Mouse (Mus musculus): ENCODE results near the gene Psme3. TPM values are rescaled to one million over a fixed set of nuclear protein-coding genes. Genes with fewer than 3 reads are reported as not detected.
"Not testable (repeated sequence)": the region's sequence is repeated elsewhere in the genome, so short reads cannot be mapped to it uniquely, and the experiment has no call there.

The Psme3 gene
- polyA plus RNA-seq, 1 experiment: 48.8 TPM

DNA sequence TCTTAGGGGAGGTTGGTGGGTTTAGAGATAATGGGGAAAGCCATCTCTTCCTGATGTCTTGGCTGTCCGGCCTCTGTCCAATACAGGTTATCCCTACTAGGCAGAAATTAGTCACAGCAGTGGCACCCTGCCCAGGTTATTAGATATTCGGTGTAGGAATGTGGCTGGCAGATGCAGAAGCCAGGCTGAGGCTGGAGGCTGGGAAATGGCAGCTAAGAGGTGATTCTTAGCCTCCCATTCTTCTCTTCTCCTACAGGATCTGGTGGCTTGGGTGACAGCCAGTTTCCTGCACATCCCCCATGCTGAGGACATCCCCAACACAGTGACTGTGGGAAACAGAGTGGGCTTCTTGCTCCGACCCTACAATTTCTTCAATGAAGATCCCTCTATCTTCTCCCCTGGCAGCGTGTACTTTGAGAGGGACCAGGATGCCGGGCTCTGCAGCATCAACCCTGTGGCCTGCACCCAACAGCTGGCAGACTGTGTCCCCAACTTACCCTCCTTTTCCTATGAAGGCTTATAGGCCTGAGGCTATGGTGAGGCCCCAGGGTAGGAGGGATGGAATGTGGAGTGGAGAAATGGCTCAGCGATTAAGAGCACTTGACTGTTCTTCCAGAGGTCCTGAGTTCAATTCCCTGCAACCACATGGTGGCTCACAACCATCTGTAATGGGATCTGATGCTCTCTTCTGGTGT lies 13.1 kb downstream of the Psme3 start:
- no peak overlapping the region for H3K27ac ChIP-seq (ENCODE audit: insufficient read depth, low read depth, low read length)
- peaks cover 5% of the 10 kb centered on the region for H3K4me1 ChIP-seq (ENCODE audit: control insufficient read depth, insufficient read depth, low read length)
- TF ChIP-seq POLR2A (IDR thresholded peaks at IDR 0.05; ENCODE audit: borderline replicate concordance, low read depth, low read length) (no peak), CTCF (IDR thresholded peaks at IDR 0.05; ENCODE audit: low read depth, low read length) (no peak)
- H3K4me3 ChIP-seq (ENCODE audit: insufficient read depth, low read length): no peak overlapping the region

DNA sequence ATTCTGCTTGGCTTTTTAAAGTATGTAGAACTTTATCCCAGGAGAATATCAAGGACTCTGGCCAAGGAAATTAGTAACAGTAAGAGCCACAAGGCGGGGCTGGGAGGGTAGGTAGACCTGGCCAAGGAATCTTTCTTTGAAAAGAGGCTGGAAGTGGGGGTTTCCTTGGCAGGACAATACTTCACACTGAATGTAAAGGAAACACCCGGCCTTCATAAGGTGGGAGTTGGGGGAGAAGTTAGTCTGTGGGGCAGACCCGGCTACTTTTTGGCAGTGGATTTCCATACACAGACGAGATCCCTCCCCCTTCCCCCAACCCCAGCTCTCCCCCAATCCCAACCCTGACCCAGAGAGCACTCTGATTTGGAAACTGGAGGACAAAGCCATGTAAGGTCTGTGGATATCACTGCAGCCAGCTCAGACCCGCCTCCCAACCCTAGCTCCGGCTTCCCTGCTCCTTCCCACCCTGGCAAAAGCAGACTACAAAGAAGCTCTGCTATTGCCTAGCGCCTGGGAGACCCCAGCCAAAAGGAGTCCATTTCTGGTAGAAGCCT lies 14.4 kb downstream of the Psme3 start, which contains the start of gene Aoc3:
Aoc3 (plus strand) TSS at position 235 of the 554 bp plus-strand sequence.
- Histone ChIP-seq H3K4me1 (ENCODE audit: control insufficient read depth, insufficient read depth, low read length) (peaks cover 12% of the 10 kb centered on the region), H3K27ac (ENCODE audit: insufficient read depth, low read depth, low read length) (no peak within 1 kb of the TSS), H3K4me3 (ENCODE audit: insufficient read depth, low read length) (no peak within 1 kb of the TSS)
- TF ChIP-seq CTCF (IDR thresholded peaks at IDR 0.05; ENCODE audit: low read depth, low read length): no peak

DNA sequence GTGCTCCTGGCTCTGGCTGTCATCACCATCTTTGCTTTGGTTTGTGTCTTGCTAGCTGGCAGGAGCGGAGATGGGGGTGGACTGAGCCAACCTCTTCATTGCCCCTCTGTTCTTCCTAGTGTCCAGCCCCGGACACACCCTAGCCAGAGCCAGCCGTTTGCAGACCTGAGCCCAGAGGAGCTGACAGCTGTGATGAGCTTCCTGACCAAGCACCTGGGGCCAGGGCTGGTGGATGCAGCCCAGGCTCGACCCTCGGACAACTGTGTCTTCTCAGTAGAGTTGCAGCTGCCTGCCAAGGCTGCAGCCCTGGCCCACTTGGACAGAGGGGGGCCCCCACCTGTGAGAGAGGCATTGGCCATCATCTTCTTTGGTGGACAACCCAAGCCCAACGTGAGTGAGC lies 14.9 kb downstream of the Psme3 start:
- not testable (repeated sequence) for H3K4me3 ChIP-seq (ENCODE audit: insufficient read depth, low read length)

DNA sequence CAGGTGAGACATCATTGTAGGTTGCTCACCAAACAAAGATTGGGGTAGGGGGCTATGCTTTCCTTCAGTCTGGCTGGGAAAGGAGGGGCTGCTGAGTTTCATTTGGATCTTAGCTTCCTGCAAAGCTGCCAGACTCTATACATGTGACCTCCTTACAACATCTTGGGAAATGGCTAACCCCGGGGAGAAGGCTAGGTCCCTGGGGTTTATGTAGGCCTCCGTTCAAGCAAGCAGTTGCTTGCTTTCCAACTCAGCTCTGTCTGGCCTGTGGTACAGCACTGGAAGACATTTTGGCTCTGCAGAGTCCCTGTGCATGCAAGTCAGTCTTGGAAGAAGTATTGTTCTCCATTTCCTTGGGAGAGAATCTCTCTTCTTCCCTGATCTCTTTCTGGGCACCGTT lies 16.5 kb downstream of the Psme3 start:
- TF ChIP-seq POLR2A (IDR thresholded peaks at IDR 0.05; ENCODE audit: borderline replicate concordance, low read depth, low read length) (no peak), CTCF (IDR thresholded peaks at IDR 0.05; ENCODE audit: low read depth, low read length) (no peak)
- H3K4me1 ChIP-seq (ENCODE audit: control insufficient read depth, insufficient read depth, low read length): peaks cover 12% of the 10 kb centered on the region
- no peak overlapping the region for H3K27ac ChIP-seq (ENCODE audit: insufficient read depth, low read depth, low read length)
- H3K4me3 ChIP-seq (ENCODE audit: insufficient read depth, low read length): no peak overlapping the region

More for the DNA sequence above, 14.9 kb downstream of the Psme3 start:
- peaks cover 12% of the 10 kb centered on the region for H3K4me1 ChIP-seq (ENCODE audit: control insufficient read depth, insufficient read depth, low read length)
- not testable (repeated sequence) for H3K27ac ChIP-seq (ENCODE audit: insufficient read depth, low read depth, low read length)

DNA sequence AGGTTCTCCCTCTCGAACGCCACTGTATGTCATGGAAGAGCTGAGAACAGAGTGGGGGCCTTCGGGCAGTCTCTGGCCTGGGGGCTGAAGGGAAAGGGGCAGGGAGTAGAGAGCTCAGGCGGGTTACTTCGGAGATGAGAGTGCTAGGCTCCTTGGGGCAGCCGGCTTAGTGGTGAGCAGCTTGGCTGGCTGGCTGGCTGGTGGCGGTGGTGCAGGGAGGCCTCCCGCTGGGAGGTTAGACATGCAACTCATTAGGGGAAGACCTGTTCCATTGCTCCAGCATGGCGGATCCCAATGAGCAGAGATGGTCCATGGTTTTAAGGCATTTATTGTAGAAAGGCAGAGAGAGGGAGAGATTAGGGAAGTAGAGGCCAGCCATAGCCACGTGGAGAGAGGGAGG lies 18.0 kb downstream of the Psme3 start:
- H3K4me3 ChIP-seq (ENCODE audit: insufficient read depth, low read length): no peak overlapping the region
- TF ChIP-seq CTCF (IDR thresholded peaks at IDR 0.05; ENCODE audit: low read depth, low read length): no peak
- no peak for TF ChIP-seq POLR2A (IDR thresholded peaks at IDR 0.05; ENCODE audit: borderline replicate concordance, low read depth, low read length)
- peaks cover 15% of the 10 kb centered on the region for H3K4me1 ChIP-seq (ENCODE audit: control insufficient read depth, insufficient read depth, low read length)
- H3K27ac ChIP-seq (ENCODE audit: insufficient read depth, low read depth, low read length): no peak overlapping the region

DNA sequence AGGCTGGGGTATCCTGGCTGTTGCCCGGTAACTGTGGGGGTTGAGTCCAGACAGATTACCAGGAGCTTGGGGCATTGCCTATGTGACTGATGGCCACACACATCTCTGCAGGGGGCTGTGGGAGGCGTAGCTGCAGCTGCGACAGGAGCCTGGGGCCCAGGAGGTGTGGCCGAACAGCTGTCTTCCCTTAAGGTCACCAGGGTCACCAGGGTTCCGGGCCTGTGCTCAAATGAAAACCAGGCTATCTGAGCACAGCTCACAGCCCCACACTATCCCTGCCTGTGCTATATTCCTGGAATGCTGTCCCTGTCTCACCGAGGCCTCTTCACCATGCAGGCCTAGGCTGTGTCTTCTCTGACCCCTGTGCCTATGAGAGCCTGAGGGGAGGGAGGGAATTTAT lies 18.5 kb downstream of the Psme3 start:
- Histone ChIP-seq H3K4me3 (ENCODE audit: insufficient read depth, low read length) (no peak overlapping the region), H3K27ac (ENCODE audit: insufficient read depth, low read depth, low read length) (no peak overlapping the region), H3K4me1 (ENCODE audit: control insufficient read depth, insufficient read depth, low read length) (peaks cover 15% of the 10 kb centered on the region)
- no peak for TF ChIP-seq POLR2A (IDR thresholded peaks at IDR 0.05; ENCODE audit: borderline replicate concordance, low read depth, low read length)
- no peak for TF ChIP-seq CTCF (IDR thresholded peaks at IDR 0.05; ENCODE audit: low read depth, low read length)

DNA sequence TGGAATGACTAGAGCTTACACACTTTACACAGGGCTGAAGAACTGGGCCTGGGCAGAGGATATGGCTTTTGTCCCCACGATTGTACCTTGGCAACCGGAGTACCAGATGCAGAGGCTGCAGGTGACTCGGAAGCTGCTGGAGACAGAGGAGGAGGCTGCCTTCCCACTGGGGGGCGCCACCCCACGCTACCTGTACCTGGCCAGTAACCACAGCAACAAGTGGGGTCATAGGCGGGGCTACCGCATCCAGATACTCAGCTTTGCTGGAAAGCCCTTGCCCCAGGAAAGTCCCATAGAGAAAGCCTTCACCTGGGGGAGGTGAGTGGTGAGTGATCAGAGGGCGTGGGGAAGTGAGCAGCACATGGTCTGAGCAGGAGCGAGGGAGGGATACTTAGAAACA lies 19.7 kb downstream of the Psme3 start:
- no peak for TF ChIP-seq CTCF (IDR thresholded peaks at IDR 0.05; ENCODE audit: low read depth, low read length)
- no peak for TF ChIP-seq POLR2A (IDR thresholded peaks at IDR 0.05; ENCODE audit: borderline replicate concordance, low read depth, low read length)
- H3K4me1 ChIP-seq (ENCODE audit: control insufficient read depth, insufficient read depth, low read length): peaks cover 15% of the 10 kb centered on the region
- no peak overlapping the region for H3K27ac ChIP-seq (ENCODE audit: insufficient read depth, low read depth, low read length)
- no peak overlapping the region for H3K4me3 ChIP-seq (ENCODE audit: insufficient read depth, low read length)

DNA sequence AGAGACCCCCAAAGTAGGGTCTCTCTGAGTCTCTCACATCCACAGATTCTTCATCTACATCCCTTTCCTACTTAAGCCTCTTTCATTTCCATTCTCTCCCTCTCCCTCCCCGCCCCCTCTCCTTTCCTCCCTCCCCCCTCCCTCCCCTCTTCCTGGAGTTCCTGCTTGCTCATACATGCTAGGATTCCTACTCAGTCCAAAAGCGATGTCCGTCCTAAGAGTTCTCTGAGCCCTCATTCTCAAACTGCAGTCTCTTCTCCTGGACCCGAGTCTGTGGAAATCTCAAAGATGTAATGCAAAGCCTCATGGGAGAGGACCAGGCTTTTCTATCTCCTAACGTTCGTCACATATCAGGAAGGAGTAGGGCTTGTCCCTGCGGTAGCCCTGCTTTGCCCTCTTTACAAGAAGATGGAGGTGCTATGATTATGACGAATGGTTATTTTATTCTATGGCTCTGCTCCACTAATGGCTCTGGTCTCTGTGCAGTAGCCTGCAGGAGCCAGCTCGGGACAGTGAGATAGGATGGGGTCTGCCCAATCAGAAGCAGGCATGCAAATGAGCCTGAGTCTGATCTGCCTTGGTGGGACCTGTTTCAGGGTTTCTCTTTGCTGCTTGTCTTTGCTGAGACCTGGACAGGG lies 22.2 kb downstream of the Psme3 start:
- Histone ChIP-seq H3K4me3 (ENCODE audit: insufficient read depth, low read length) (peak overlapping the region; percentile 24; the same call in 1 of the 2 replicates), H3K4me1 (ENCODE audit: control insufficient read depth, insufficient read depth, low read length) (peaks cover 12% of the 10 kb centered on the region), H3K27ac (ENCODE audit: insufficient read depth, low read depth, low read length) (no peak overlapping the region)

DNA sequence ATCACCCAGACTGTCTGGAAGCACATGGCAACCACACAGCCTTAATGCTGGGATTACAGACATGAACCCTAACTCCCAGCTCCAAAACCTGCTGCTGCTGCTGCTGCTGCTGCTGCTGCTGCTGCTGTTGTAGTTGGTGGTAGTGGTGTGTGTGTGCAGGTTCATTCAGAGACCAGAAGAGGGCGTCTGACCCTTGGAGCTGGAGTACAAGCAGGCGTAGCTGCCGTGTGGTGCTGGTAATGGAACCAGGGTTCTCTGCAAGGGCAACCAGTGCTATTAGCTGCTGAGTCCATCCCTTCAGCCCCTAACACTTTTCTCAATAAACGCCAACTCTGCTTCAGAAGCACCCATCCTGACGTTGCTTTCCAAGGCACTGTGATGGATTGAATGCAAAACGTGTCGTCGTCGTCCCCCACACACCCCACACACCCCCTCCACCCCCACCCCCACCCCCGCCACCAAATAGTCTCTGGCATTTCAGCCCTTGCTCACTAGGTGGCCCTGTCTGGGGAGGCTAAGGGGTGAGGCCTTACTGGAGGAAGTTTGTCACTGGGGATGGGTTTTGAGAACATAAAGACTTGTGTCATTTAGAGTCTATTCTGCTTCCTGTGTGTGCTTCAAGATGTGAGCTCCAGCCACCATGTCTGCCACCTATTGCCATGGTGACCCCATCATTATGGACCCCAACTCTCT lies 31.2 kb downstream of the Psme3 start:
- TF ChIP-seq CTCF (IDR thresholded peaks at IDR 0.05; ENCODE audit: low read depth, low read length) (no peak), POLR2A (IDR thresholded peaks at IDR 0.05; ENCODE audit: borderline replicate concordance, low read depth, low read length) (no peak)
- no peaks in the 10 kb centered on the region for H3K4me1 ChIP-seq (ENCODE audit: control insufficient read depth, insufficient read depth, low read length)
- no peak overlapping the region for H3K27ac ChIP-seq (ENCODE audit: insufficient read depth, low read depth, low read length)
- H3K4me3 ChIP-seq (ENCODE audit: insufficient read depth, low read length): no peak overlapping the region

More for the DNA sequence above, 22.2 kb downstream of the Psme3 start:
- TF ChIP-seq CTCF (IDR thresholded peaks at IDR 0.05; ENCODE audit: low read depth, low read length) (no peak), POLR2A (IDR thresholded peaks at IDR 0.05; ENCODE audit: borderline replicate concordance, low read depth, low read length) (no peak)

DNA sequence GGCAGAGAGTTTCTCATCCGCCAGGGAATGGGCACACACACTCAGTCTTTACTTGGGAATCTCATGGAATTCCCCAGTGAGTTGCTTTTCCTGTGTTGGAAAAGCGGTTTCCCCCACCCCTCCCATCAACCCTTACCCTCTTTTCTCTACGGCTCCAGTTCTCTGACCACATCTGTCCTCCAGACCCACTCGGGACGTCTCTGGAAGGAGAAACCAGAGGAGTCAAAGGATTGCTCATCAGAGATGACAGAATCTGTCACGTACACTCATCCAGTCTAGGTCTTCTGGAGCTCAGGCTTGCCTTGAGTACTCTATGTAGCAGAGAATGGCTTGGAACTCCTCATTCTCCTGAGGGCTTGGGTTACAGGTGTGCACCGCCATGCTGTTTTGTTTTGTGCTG lies 32.8 kb downstream of the Psme3 start:
- no peak overlapping the region for H3K27ac ChIP-seq (ENCODE audit: insufficient read depth, low read depth, low read length)
- H3K4me3 ChIP-seq (ENCODE audit: insufficient read depth, low read length): no peak overlapping the region
- TF ChIP-seq CTCF (IDR thresholded peaks at IDR 0.05; ENCODE audit: low read depth, low read length) (no peak), POLR2A (IDR thresholded peaks at IDR 0.05; ENCODE audit: borderline replicate concordance, low read depth, low read length) (no peak)
- no peaks in the 10 kb centered on the region for H3K4me1 ChIP-seq (ENCODE audit: control insufficient read depth, insufficient read depth, low read length)
